Mouse (Mus musculus): ENCODE data around the gene Cdh4. TPM values are rescaled to one million over a fixed set of nuclear protein-coding genes. Genes with fewer than 3 reads are reported as not detected.
A peak's percentile ranks its signal among the peaks of the same experiment; 100 is the strongest.

Cdh4 gene
- polyA plus RNA-seq, 1 experiment from 2014 or later: 29.8 TPM

GRCm38 (mm10) chr2:179522141-179522540, 79.9 kb downstream of the Cdh4 start:
- peak overlapping the region; percentile 45; the same call in 1 of the 2 replicates for H3K27ac ChIP-seq (ENCODE audit: low read depth, low read length)

GRCm38 (mm10) chr2:179526976-179527375, 84.7 kb downstream of the Cdh4 start:
- no peak for ATAC-seq (ENCODE audit: low read depth)
- no peaks in the 10 kb centered on the region for H3K9me3 ChIP-seq (ENCODE audit: control insufficient read depth, low read length)
- no peak overlapping the region for H3K9ac ChIP-seq (replicated peaks; ENCODE audit: low read depth, low read length)
- H3K4me2 ChIP-seq (ENCODE audit: low read depth, low read length): no peak overlapping the region
- H3K27ac ChIP-seq (ENCODE audit: low read depth, low read length): no peak overlapping the region
- no peak overlapping the region for H3K4me3 ChIP-seq (ENCODE audit: low read depth, low read length)
- H3K27me3 ChIP-seq (ENCODE audit: control insufficient read depth, insufficient read depth, low read length): no peaks in the 10 kb centered on the region
- H3K36me3 ChIP-seq (ENCODE audit: control insufficient read depth, insufficient read depth, low read length): no peaks in the 10 kb centered on the region
- 80% methylated on average over 7 of the region's 7 CpGs for WGBS
- H3K4me1 ChIP-seq (ENCODE audit: control insufficient read depth, insufficient read depth, low read length): peaks cover 12% of the 10 kb centered on the region

More at GRCm38 (mm10) chr2:179522141-179522540, 79.9 kb downstream of the Cdh4 start:
- WGBS: 14% methylated on average over 8 of the region's 8 CpGs
- H3K4me2 ChIP-seq (ENCODE audit: low read depth, low read length): peak overlapping the region; percentile 18; the same call in 1 of the 2 replicates
- H3K9me3 ChIP-seq (ENCODE audit: control insufficient read depth, low read length): no peaks in the 10 kb centered on the region
- no peaks in the 10 kb centered on the region for H3K27me3 ChIP-seq (ENCODE audit: control insufficient read depth, insufficient read depth, low read length)
- H3K4me1 ChIP-seq (ENCODE audit: control insufficient read depth, insufficient read depth, low read length): peaks cover 36% of the 10 kb centered on the region
- H3K4me3 ChIP-seq (ENCODE audit: low read depth, low read length): no peak overlapping the region
- no peak overlapping the region for H3K9ac ChIP-seq (replicated peaks; ENCODE audit: low read depth, low read length)
- H3K36me3 ChIP-seq (ENCODE audit: control insufficient read depth, insufficient read depth, low read length): no peaks in the 10 kb centered on the region
- no peak for ATAC-seq (ENCODE audit: low read depth)

DNA sequence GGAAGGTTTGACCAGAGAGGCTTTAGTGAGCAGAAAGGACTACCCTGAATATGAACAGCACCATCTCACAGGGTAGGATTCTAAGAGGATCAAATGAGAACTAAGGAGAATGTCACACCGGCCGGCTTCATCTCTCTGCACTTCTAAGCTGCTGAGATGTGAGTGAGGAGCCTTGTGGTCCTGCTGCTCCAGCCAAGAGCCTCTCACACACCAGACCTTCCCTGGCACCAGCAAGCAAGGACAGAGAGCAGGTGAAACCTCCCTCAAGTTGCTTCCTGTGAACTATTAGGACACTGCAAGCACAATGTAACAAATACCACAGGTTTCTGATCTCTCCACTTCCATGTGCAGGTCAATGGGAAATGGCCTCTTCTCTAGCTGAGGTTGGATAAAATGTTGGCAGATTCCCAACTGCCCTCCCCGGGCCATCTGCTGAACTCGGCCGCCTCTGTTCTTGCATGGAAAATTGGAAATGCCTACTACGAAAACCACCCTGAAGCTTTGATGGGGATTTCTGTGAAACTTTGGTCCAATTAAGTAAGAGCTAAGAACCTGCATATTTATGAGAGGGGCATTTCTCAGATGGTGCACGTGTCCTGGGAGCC, 88.3 kb downstream of the Cdh4 start:
- Histone ChIP-seq H3K9me3 (ENCODE audit: control insufficient read depth, low read length) (no peaks in the 10 kb centered on the region), H3K4me3 (ENCODE audit: low read depth, low read length) (no peak overlapping the region), H3K27me3 (ENCODE audit: control insufficient read depth, insufficient read depth, low read length) (no peaks in the 10 kb centered on the region), H3K27ac (ENCODE audit: low read depth, low read length) (no peak overlapping the region), H3K4me2 (ENCODE audit: low read depth, low read length) (no peak overlapping the region), H3K9ac (replicated peaks; ENCODE audit: low read depth, low read length) (no peak overlapping the region), H3K36me3 (ENCODE audit: control insufficient read depth, insufficient read depth, low read length) (no peaks in the 10 kb centered on the region), H3K4me1 (ENCODE audit: control insufficient read depth, insufficient read depth, low read length) (peaks cover 4% of the 10 kb centered on the region; the same call in 1 of the 2 replicates)
- 61% methylated on average over 7 of the region's 7 CpGs for WGBS
- ATAC-seq (ENCODE audit: low read depth): no peak

DNA sequence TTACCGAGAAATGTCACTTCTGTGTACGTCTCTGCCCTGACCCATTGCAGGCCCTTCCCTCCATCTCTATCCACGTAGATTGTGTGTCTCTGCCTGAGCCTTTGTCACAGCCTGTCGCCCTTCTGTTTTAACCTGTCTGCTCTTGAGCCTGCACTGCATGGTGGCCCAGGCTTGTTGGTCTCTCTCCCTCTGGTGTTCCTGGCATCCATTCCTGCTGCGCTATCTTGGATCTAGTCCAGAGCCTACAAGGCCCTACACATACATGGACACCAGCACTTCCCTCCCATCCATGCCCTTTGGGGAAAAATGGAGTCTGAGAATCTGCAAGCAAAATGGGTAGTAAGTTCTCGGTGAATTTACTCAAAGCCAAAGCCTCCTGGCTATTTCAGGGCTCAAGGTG, 91.0 kb downstream of the Cdh4 start:
- no peak overlapping the region for H3K27ac ChIP-seq (ENCODE audit: low read depth, low read length)
- H3K4me1 ChIP-seq (ENCODE audit: control insufficient read depth, insufficient read depth, low read length): peaks cover 17% of the 10 kb centered on the region
- H3K9ac ChIP-seq (replicated peaks; ENCODE audit: low read depth, low read length): no peak overlapping the region
- H3K27me3 ChIP-seq (ENCODE audit: control insufficient read depth, insufficient read depth, low read length): no peaks in the 10 kb centered on the region
- H3K4me2 ChIP-seq (ENCODE audit: low read depth, low read length): no peak overlapping the region
- H3K4me3 ChIP-seq (ENCODE audit: low read depth, low read length): no peak overlapping the region
- ATAC-seq (ENCODE audit: low read depth): no peak
- H3K9me3 ChIP-seq (ENCODE audit: control insufficient read depth, low read length): no peaks in the 10 kb centered on the region
- WGBS: 86% methylated on average over 6 of the region's 6 CpGs
- no peaks in the 10 kb centered on the region for H3K36me3 ChIP-seq (ENCODE audit: control insufficient read depth, insufficient read depth, low read length)

DNA sequence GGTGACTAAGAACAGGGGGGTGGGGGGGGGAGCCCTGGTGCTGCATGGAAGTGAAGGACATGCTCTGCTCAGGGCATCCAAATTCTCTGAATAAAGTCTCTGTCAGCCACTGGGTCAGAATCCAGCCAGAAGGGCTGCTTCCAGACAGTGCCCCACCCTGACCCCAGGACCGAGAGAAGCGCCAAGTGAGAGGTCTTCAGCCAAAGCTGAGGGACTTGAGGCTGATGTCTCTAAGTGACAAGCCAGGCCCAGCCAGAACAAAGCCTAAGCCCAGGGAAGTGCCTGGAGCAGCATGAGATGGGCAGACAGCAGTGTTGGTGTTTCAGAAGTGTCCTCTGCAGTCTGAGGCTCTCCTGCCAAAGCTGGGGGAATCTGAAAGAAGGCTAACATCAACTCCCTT, 91.7 kb downstream of the Cdh4 start:
- ATAC-seq (ENCODE audit: low read depth): no peak
- 86% methylated on average over 2 of the region's 2 CpGs for WGBS
- Histone ChIP-seq H3K4me1 (ENCODE audit: control insufficient read depth, insufficient read depth, low read length) (peaks cover 23% of the 10 kb centered on the region), H3K4me2 (ENCODE audit: low read depth, low read length) (no peak overlapping the region), H3K27ac (ENCODE audit: low read depth, low read length) (no peak overlapping the region), H3K36me3 (ENCODE audit: control insufficient read depth, insufficient read depth, low read length) (no peaks in the 10 kb centered on the region), H3K9me3 (ENCODE audit: control insufficient read depth, low read length) (no peaks in the 10 kb centered on the region), H3K4me3 (ENCODE audit: low read depth, low read length) (no peak overlapping the region), H3K9ac (replicated peaks; ENCODE audit: low read depth, low read length) (no peak overlapping the region), H3K27me3 (ENCODE audit: control insufficient read depth, insufficient read depth, low read length) (no peaks in the 10 kb centered on the region)

DNA sequence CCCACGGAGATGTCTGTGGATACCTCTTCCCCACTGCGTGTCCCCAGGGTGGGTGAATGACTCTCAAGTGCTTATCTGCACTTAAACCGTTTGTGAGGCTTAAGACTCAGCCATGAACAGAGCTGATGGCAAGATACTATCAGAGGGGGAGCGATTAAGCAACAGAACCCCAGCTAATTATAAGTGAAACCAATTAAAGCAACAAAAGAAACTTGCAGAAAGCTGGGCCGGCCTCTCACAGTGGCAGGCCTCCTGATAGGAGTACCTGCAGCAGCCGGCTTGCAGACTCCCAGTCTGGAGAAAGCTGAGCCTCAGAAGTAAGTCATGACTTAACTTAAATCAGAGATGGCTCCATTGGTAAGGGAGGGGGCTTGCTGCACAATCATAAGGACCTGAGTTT, 93.0 kb downstream of the Cdh4 start:
- Histone ChIP-seq H3K4me1 (ENCODE audit: control insufficient read depth, insufficient read depth, low read length) (peaks cover 34% of the 10 kb centered on the region), H3K27ac (ENCODE audit: low read depth, low read length) (no peak overlapping the region), H3K4me3 (ENCODE audit: low read depth, low read length) (no peak overlapping the region), H3K9me3 (ENCODE audit: control insufficient read depth, low read length) (no peaks in the 10 kb centered on the region), H3K27me3 (ENCODE audit: control insufficient read depth, insufficient read depth, low read length) (no peaks in the 10 kb centered on the region), H3K4me2 (ENCODE audit: low read depth, low read length) (no peak overlapping the region), H3K9ac (replicated peaks; ENCODE audit: low read depth, low read length) (no peak overlapping the region), H3K36me3 (ENCODE audit: control insufficient read depth, insufficient read depth, low read length) (no peaks in the 10 kb centered on the region)
- WGBS: 19% methylated on average over 6 of the region's 6 CpGs
- ATAC-seq (ENCODE audit: low read depth): no peak

DNA sequence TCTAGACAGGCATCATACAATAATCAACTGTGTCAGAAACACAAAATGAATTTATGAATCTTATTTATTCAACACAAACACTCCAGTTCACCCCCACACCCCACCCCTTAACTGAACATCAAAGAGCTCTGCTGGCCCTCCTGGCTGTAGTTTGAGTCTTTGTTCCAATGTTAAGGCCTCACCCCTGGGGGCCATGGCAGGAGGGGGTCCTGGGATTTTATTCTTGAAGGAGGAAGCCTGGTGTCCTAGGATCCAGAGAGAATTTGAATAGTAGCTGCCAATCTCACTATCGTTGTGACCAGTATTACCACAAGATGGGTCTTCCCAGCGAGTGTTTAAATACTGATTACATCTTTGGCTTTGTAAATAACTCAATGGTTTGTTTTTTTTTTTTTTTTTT, 94.5 kb downstream of the Cdh4 start:
- WGBS: 9% methylated on average over 2 of the region's 2 CpGs
- Histone ChIP-seq H3K4me1 (ENCODE audit: control insufficient read depth, insufficient read depth, low read length) (peaks cover 30% of the 10 kb centered on the region), H3K27me3 (ENCODE audit: control insufficient read depth, insufficient read depth, low read length) (no peaks in the 10 kb centered on the region), H3K4me2 (ENCODE audit: low read depth, low read length) (no peak overlapping the region), H3K9ac (replicated peaks; ENCODE audit: low read depth, low read length) (no peak overlapping the region), H3K9me3 (ENCODE audit: control insufficient read depth, low read length) (no peaks in the 10 kb centered on the region), H3K36me3 (ENCODE audit: control insufficient read depth, insufficient read depth, low read length) (no peaks in the 10 kb centered on the region), H3K4me3 (ENCODE audit: low read depth, low read length) (no peak overlapping the region), H3K27ac (ENCODE audit: low read depth, low read length) (no peak overlapping the region)
- no peak for ATAC-seq (ENCODE audit: low read depth)

GRCm38 (mm10) chr2:179537390-179537789, 95.2 kb downstream of the Cdh4 start:
- WGBS: 1% methylated on average over 19 of the region's 19 CpGs
- Histone ChIP-seq H3K9me3 (ENCODE audit: control insufficient read depth, low read length) (no peaks in the 10 kb centered on the region), H3K4me2 (ENCODE audit: low read depth, low read length) (peak overlapping the region; percentile 17; the same call in 1 of the 2 replicates), H3K27ac (ENCODE audit: low read depth, low read length) (peak overlapping the region; percentile 68), H3K36me3 (ENCODE audit: control insufficient read depth, insufficient read depth, low read length) (no peaks in the 10 kb centered on the region), H3K9ac (replicated peaks; ENCODE audit: low read depth, low read length) (no peak overlapping the region), H3K4me3 (ENCODE audit: low read depth, low read length) (no peak overlapping the region), H3K4me1 (ENCODE audit: control insufficient read depth, insufficient read depth, low read length) (peaks cover 30% of the 10 kb centered on the region), H3K27me3 (ENCODE audit: control insufficient read depth, insufficient read depth, low read length) (no peaks in the 10 kb centered on the region)
- peak; percentile 97 for ATAC-seq (ENCODE audit: low read depth)

DNA sequence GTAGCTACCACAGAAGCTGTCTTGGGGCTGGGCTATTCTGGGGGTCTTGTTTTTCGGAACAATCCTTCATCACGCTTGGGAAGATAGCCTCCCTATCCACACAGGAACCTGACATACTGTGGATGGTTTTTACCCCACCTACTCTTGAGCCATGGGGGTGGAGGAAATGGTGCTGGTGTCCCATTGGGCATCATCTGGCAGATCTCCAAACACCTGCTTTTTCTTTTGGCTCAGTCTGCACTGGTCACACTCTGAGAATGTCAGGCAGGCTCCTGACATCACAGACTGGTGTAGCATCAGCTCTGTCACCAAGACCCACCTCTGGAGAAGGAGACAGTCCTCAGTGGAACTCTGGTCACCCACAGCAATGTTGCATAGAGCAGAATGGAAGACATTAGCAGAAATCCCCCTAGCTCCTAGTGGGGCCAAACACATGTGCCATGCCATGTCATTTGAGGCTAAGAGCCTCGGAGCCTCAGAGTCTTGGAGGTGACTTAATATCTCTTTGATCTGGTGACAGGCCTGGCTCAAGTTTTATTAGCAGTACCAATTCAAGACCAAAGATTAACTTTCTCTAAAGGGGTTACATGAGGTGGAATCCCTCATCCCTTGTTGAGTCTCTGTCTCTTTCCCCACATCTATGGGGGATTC, 95.7 kb downstream of the Cdh4 start:
- 19% methylated on average over 3 of the region's 3 CpGs for WGBS
- H3K27ac ChIP-seq (ENCODE audit: low read depth, low read length): peak overlapping the region; percentile 68
- H3K9me3 ChIP-seq (ENCODE audit: control insufficient read depth, low read length): no peaks in the 10 kb centered on the region
- H3K4me1 ChIP-seq (ENCODE audit: control insufficient read depth, insufficient read depth, low read length): peaks cover 30% of the 10 kb centered on the region
- no peaks in the 10 kb centered on the region for H3K36me3 ChIP-seq (ENCODE audit: control insufficient read depth, insufficient read depth, low read length)
- H3K27me3 ChIP-seq (ENCODE audit: control insufficient read depth, insufficient read depth, low read length): no peaks in the 10 kb centered on the region
- peak; percentile 28 for ATAC-seq (ENCODE audit: low read depth)
- no peak overlapping the region for H3K4me3 ChIP-seq (ENCODE audit: low read depth, low read length)
- H3K9ac ChIP-seq (replicated peaks; ENCODE audit: low read depth, low read length): no peak overlapping the region
- H3K4me2 ChIP-seq (ENCODE audit: low read depth, low read length): peak overlapping the region; percentile 17; the same call in 1 of the 2 replicates
